Mouse (Mus musculus) liver, postnatal 0 days (tissue): Measurements from ENCODE around the gene Gm20388. TPM values are rescaled to one million over a fixed set of nuclear protein-coding genes. Genes with fewer than 3 reads are reported as not detected.
A peak's percentile ranks its signal among the peaks of the same experiment; 100 is the strongest.

ENCODE experiments used
- ATAC-seq: fragments of 200-750 bp; cut with Nextera tagmentation; 2 replicates; pipeline ENCODE4 v1.8.0; 2017; ENCODE audit warnings: mild to moderate bottlenecking, moderate library complexity
- DNase-seq: peaks from one replicate; pipeline ENCODE4 v3.0.0-alpha.2; 2016
- H3K27ac ChIP-seq: fragments of 300-500 bp; sonication (generic); 2 replicates; pipeline ENCODE4 v1.5.1; 2014; ENCODE audit warnings: antibody characterized with exemption, moderate library complexity, mild to moderate bottlenecking, low read depth
- H3K27me3 ChIP-seq: fragments of 300-500 bp; sonication (generic); 2 replicates; pipeline ENCODE4 v1.6.1; 2014; ENCODE audit warnings: low read length, control low read depth, mixed read lengths; ENCODE audit not compliant: insufficient read depth
- H3K36me3 ChIP-seq: fragments of 300-500 bp; sonication (generic); replicated peaks from 2 replicates; pipeline ENCODE4 v1.6.1; 2014; ENCODE audit warnings: mild to moderate bottlenecking, control low read depth, low read length, moderate library complexity, mixed read lengths; ENCODE audit not compliant: insufficient read depth
- H3K4me1 ChIP-seq: fragments of 300-500 bp; sonication (generic); 2 replicates; pipeline ENCODE4 v1.6.1; 2014; ENCODE audit warnings: antibody characterized with exemption, mild to moderate bottlenecking, control low read depth; ENCODE audit not compliant: insufficient read depth
- H3K4me2 ChIP-seq: fragments of 300-500 bp; sonication (generic); 2 replicates; pipeline ENCODE4 v1.6.1; 2014; ENCODE audit warnings: low read depth, mild to moderate bottlenecking, low read length, moderate library complexity, mixed read lengths
- H3K4me3 ChIP-seq: fragments of 300-500 bp; sonication (generic); 2 replicates; pipeline ENCODE4 v1.5.1; 2014; ENCODE audit warnings: low read depth, low read length
- H3K9ac ChIP-seq: fragments of 300-500 bp; sonication (generic); replicated peaks from 2 replicates; pipeline ENCODE4 v1.6.1; 2014; ENCODE audit warnings: mild to moderate bottlenecking, moderate library complexity
- H3K9me3 ChIP-seq: fragments of 300-500 bp; sonication (generic); 2 replicates; pipeline ENCODE4 v1.6.1; 2016; ENCODE audit warnings: mild to moderate bottlenecking, control low read depth, low read length, mixed read lengths
- CTCF ChIP-seq: sonication (generic); IDR thresholded peaks from 2 replicates; pipeline ENCODE4 v1.5.1; 2016; ENCODE audit warnings: antibody characterized with exemption, low read depth
- EP300 ChIP-seq: IDR thresholded peaks from 2 replicates; pipeline ENCODE4 v1.6.1; 2016; ENCODE audit warnings: antibody characterized with exemption, low read depth, mild to moderate bottlenecking
- WGBS: fragments of 180-500 bp; shearing (Covaris S2); extraction: QIAGEN DNeasy Blood & Tissue Kit; methylation state at CpG from one replicate; pipeline ENCODE4 v1.1.7; 2014; ENCODE audit not compliant: insufficient replicate concordance; 5-methylcytosine and 5-hydroxymethylcytosine counted together
- polyA plus RNA-seq: library from polyadenylated mRNA; unstranded; fragments of >200 nt; fragmentation: Nextera tagmentation; extraction: Ambion mirVana; gene quantifications from 2 replicates; pipeline ENCODE4 v1.2.1, GENCODE M21; 2015

The Gm20388 gene
- polyA plus RNA-seq, 1 experiment from 2014 or later: not detected

DNA sequence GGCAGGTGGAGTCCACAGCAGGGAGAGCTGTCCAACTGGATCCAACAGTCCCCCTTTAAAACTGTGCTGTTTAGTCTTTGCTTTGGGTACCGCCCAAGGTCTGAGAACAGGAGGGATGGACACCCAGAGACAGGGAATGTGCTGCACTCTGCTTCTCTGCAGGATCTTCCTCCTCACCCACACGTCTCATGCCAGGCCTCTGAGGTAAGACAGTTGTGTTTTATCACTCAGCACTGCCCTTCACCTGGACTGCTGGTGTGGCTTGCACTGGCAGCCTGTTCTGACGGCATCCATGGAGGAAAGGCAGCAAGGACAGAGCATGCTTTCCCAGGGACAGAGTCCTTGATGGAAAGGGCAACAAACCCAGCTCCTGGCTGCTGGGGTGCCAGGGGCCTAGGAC is 2991.9 kb downstream of the Gm20388 start:
- H3K36me3 ChIP-seq: peaks cover 40% of the 10 kb centered on the region
- ATAC-seq (no peak), DNase-seq (no peak)
- 80% methylated on average over 3 of the region's 3 CpGs for WGBS
- no peak overlapping the region for H3K4me3 ChIP-seq
- H3K4me1 ChIP-seq: peaks cover 18% of the 10 kb centered on the region
- TF ChIP-seq EP300 (no peak), CTCF (no peak)
- no peak overlapping the region for H3K27ac ChIP-seq
- H3K4me2 ChIP-seq: no peak overlapping the region
- H3K27me3 ChIP-seq: no peaks in the 10 kb centered on the region
- H3K9ac ChIP-seq: no peak overlapping the region
- H3K9me3 ChIP-seq: no peaks in the 10 kb centered on the region

GRCm38 (mm10) chr8:122903002-122903401 is 2992.4 kb downstream of the Gm20388 start:
- Histone ChIP-seq H3K4me2 (no peak overlapping the region), H3K27ac (no peak overlapping the region), H3K27me3 (no peaks in the 10 kb centered on the region), H3K9me3 (no peaks in the 10 kb centered on the region), H3K36me3 (peaks cover 40% of the 10 kb centered on the region), H3K4me3 (no peak overlapping the region), H3K4me1 (peaks cover 17% of the 10 kb centered on the region), H3K9ac (no peak overlapping the region)
- TF ChIP-seq CTCF (no peak), EP300 (no peak)
- DNase-seq (no peak), ATAC-seq (no peak)
- 88% methylated on average over 5 of the region's 5 CpGs for whole genome bisulfite sequencing

GRCm38 (mm10) chr8:122904496-122904895 is 2993.9 kb downstream of the Gm20388 start:
- no peak for TF ChIP-seq EP300
- TF ChIP-seq CTCF: no peak
- H3K9ac ChIP-seq: no peak overlapping the region
- DNase-seq: no peak
- H3K36me3 ChIP-seq: peaks cover 35% of the 10 kb centered on the region
- peaks cover 14% of the 10 kb centered on the region for H3K4me1 ChIP-seq
- H3K4me3 ChIP-seq: no peak overlapping the region
- H3K4me2 ChIP-seq: no peak overlapping the region
- no peak overlapping the region for H3K27ac ChIP-seq
- WGBS: 95% methylated on average over 11 of the region's 11 CpGs
- H3K9me3 ChIP-seq: no peaks in the 10 kb centered on the region
- no peak for ATAC-seq
- no peaks in the 10 kb centered on the region for H3K27me3 ChIP-seq

DNA sequence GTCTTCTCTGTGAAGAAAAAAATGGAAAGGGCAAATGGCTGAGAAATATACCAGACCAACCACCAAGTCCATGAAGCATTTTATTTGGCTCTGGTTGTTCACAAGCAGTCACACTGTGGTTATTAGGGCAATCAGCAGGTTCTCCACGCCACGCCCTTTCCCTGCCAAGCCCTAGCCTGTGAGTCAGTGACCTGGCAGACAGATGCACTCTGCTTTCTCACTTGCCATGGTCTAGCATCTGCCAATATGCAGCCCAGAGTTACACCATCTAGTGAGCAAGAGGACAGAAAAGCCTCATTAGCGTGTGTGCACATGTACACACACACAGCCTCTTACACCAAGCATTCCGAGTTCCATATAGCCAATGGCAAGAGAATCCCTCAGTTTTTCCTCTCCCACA is 2994.7 kb downstream of the Gm20388 start:
- WGBS: 85% methylated on average over 4 of the region's 4 CpGs

DNA sequence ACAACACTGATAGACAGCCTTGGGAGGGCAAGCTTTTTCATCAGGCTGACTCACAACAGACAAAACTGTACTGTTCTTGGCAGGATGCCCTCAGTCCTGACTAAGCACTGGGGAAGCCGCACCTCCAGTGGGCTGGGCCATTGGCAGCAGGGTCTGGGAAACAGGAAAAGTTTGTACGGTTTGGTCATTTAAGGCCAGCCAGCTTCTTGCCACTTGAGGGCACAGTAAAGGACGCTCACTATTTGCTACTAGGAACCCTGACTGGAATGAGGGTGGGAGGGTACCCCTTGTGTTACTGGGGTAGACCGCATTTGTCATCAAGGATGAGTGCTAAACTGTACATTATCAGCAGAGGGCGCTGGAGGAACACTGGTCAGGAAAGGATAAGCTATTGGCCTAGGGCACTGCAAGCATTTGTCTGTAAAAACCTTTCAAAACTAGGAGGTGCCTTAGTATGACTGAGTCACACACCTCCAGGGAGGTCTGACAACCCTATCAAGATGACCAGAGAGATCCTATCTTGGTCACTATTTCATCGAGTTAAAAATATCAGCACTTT is 2995.9 kb downstream of the Gm20388 start:
- Histone ChIP-seq H3K9ac (peak overlapping the region; percentile 47; the same call in 1 of the 2 replicates), H3K27ac (peak overlapping the region; percentile 77), H3K4me1 (peaks cover 14% of the 10 kb centered on the region), H3K27me3 (no peaks in the 10 kb centered on the region), H3K4me2 (peak overlapping the region; percentile 62), H3K4me3 (no peak overlapping the region), H3K9me3 (no peaks in the 10 kb centered on the region), H3K36me3 (peaks cover 28% of the 10 kb centered on the region)
- peak; percentile 92 for DNase-seq
- TF ChIP-seq EP300 (peak; percentile 67), CTCF (peak; percentile 98)
- 16% methylated on average over 6 of the region's 6 CpGs for WGBS
- peak; percentile 94 for ATAC-seq

More for the DNA sequence above, 2994.7 kb downstream of the Gm20388 start:
- no peak overlapping the region; the same call in 1 of the 2 replicates for H3K27ac ChIP-seq
- TF ChIP-seq EP300 (no peak), CTCF (no peak)
- peaks cover 28% of the 10 kb centered on the region for H3K36me3 ChIP-seq
- peaks cover 14% of the 10 kb centered on the region for H3K4me1 ChIP-seq
- no peak overlapping the region for H3K4me3 ChIP-seq
- H3K4me2 ChIP-seq: no peak overlapping the region
- H3K9ac ChIP-seq: no peak overlapping the region
- ATAC-seq: no peak
- peak; percentile 40 for DNase-seq
- H3K27me3 ChIP-seq: no peaks in the 10 kb centered on the region
- no peaks in the 10 kb centered on the region for H3K9me3 ChIP-seq

GRCm38 (mm10) chr8:122912150-122912549 is 3001.5 kb downstream of the Gm20388 start:
- TF ChIP-seq CTCF: no peak

More at GRCm38 (mm10) chr8:122912150-122912549, 3001.5 kb downstream of the Gm20388 start:
- no peak overlapping the region for H3K27ac ChIP-seq
- H3K9me3 ChIP-seq: no peaks in the 10 kb centered on the region
- H3K4me1 ChIP-seq: no peaks in the 10 kb centered on the region
- H3K27me3 ChIP-seq: no peaks in the 10 kb centered on the region
- no peak overlapping the region for H3K9ac ChIP-seq
- WGBS: 50% methylated on average over 3 of the region's 3 CpGs
- no peak for ATAC-seq
- H3K36me3 ChIP-seq: peaks cover 47% of the 10 kb centered on the region
- H3K4me2 ChIP-seq: no peak overlapping the region
- H3K4me3 ChIP-seq: no peak overlapping the region
- DNase-seq: no peak
